Mouse (Mus musculus) E14TG2a.4 (cell line): ENCODE measurements around the gene Ak2.

Source experiments
- H3K27me3 ChIP-seq: 2 replicates; pipeline ENCODE4 v1.6.1; 2014; ENCODE audit warnings: low read length, control low read depth; ENCODE audit not compliant: insufficient read depth
- H3K36me3 ChIP-seq: 2 replicates; pipeline ENCODE4 v1.6.1; 2014; ENCODE audit warnings: low read length, control low read depth; ENCODE audit not compliant: insufficient read depth
- H3K4me1 ChIP-seq: replicated peaks from 2 replicates; pipeline ENCODE4 v1.6.1; 2014; ENCODE audit warnings: low read depth, low read length, control low read depth
- H3K4me3 ChIP-seq: replicated peaks from 2 replicates; pipeline ENCODE4 v1.5.1; 2014; ENCODE audit warnings: mild to moderate bottlenecking, low read length
- H3K9me3 ChIP-seq: 2 replicates; pipeline ENCODE4 v1.6.1; 2014; ENCODE audit warnings: low read length, control low read depth
- CTCF ChIP-seq: conservative IDR thresholded peaks from 2 replicates; pipeline ENCODE4 v1.5.1; 2014; ENCODE audit warnings: low read length
- NANOG ChIP-seq: IDR thresholded peaks from 2 replicates; pipeline ENCODE4 v1.6.1; 2014; ENCODE audit warnings: borderline replicate concordance, low read length, mixed read lengths
- POU5F1 ChIP-seq: IDR thresholded peaks from 2 replicates; pipeline ENCODE4 v1.6.1; 2014; ENCODE audit warnings: low read length, borderline replicate concordance

The Ak2 gene

DNA sequence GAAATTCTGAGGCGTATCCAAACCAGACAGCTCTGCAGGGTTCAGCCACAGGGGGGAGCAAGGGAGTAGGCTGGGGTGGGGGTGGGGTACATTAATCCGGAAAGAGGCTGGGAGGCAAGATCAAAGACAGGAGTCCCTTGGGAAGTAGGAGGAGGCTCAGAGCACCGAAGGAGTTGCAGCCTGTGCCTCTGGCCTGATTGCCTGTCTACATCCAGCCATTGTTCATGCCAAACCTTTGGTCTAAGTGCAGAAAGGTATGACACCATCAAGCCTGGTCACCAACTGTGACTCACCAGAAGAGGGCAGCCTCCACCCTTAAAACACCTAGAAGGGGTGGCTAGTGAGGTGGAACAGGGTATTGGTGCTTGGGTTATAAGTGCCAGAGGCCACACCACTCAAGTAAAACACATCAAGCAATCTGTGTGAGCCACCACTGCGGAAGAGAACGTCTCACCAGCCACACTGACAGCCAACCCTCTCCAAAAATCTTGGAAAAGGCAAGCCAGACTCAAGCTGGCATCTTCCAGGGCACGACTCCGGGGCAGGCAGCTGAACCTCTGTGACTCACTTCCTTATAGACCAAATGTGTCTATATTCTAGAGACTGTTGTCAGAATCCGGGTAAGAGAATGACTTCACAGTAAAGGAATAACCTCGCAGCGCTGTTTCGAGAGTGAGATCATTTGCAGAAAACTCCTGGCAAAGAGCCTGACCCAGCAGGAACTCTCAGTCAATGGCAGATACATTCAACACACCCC, 34.4 kb upstream of the Ak2 start:
- Histone ChIP-seq H3K9me3 (no peaks in the 10 kb centered on the region), H3K27me3 (peaks cover 12% of the 10 kb centered on the region; the same call in 1 of the 2 replicates), H3K4me1 (peaks cover 56% of the 10 kb centered on the region), H3K4me3 (no peak overlapping the region), H3K36me3 (peaks cover 33% of the 10 kb centered on the region)
- TF ChIP-seq POU5F1 (no peak), NANOG (no peak), CTCF (peak; percentile 89)

DNA sequence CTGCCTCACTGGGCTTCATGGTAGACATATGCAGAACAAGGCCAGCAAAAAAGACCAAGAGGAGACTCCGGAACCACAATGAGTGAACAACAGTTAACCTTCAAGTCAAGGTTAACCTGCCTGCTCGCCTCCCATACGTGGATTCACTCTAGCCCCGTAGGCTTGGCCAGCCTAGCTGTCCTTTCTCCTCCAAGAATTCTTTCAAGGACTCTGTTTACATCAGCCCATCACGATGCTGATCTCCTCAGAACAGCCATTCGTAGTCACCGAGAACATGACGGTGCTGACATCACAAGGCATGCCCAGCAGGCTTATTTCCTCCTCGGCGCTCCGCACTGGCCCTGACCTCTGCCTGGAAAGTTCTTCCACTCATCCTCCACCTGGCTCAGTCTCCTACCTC, 33.6 kb upstream of the Ak2 start:
- peaks cover 61% of the 10 kb centered on the region for H3K4me1 ChIP-seq
- no peaks in the 10 kb centered on the region for H3K9me3 ChIP-seq
- 0 out of 2 replicates have a peak overlapping the region, but pooled peaks have one; percentile 10 for H3K4me3 ChIP-seq
- TF ChIP-seq NANOG (no peak), CTCF (no peak), POU5F1 (no peak)
- H3K27me3 ChIP-seq = peaks cover 12% of the 10 kb centered on the region; the same call in 1 of the 2 replicates
- H3K36me3 ChIP-seq = peaks cover 33% of the 10 kb centered on the region

DNA sequence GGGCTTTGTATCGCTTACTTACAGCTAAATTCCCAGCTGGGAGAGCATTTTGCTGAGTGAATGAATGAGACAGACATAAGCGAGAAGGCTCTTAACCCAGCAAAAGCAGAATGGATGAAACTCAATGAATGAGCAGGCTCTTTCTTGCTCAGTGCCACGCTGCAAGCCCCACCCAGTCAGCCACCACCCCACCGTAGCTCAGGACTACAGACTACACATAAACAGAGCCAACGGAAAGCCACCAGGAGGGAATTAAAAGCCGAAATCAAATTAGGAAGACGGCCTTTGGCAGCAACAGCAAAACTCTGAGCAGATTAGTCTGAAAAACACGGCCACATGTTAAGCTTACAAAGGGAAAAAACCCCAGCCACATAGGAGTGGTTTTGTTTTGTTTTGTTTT, 32.9 kb upstream of the Ak2 start:
- no peaks in the 10 kb centered on the region for H3K9me3 ChIP-seq
- H3K4me3 ChIP-seq = no peak overlapping the region
- TF ChIP-seq CTCF (no peak), NANOG (no peak), POU5F1 (no peak)
- peaks cover 12% of the 10 kb centered on the region; the same call in 1 of the 2 replicates for H3K27me3 ChIP-seq
- H3K36me3 ChIP-seq = peaks cover 29% of the 10 kb centered on the region
- peaks cover 56% of the 10 kb centered on the region for H3K4me1 ChIP-seq

DNA sequence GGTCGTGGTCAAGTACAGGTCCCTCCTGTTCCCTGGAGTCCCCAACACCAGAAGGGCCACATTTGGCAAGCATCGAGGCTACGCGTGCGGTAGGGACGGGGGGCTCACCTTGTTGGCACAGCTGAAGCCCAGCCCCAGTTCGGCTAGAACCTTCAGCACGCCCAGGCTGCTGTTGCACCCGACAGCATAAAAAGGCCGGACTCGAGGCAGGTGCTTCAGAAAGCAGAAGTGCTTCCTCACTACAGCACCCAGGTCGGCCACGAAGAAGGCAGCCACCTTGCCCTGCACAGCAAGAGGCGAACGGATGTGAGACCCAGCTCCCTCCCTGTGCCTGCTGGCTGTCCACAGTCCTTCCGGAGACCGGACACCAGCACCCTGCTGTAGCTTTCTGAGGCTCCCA, 32.1 kb upstream of the Ak2 start:
- TF ChIP-seq POU5F1 = no peak
- peaks cover 60% of the 10 kb centered on the region for H3K4me1 ChIP-seq
- no peaks in the 10 kb centered on the region for H3K9me3 ChIP-seq
- H3K36me3 ChIP-seq = peaks cover 27% of the 10 kb centered on the region
- H3K27me3 ChIP-seq = peaks cover 18% of the 10 kb centered on the region
- H3K4me3 ChIP-seq = no peak overlapping the region

- TF ChIP-seq POU5F1 = no peak
- no peak for TF ChIP-seq CTCF
- no peak for TF ChIP-seq NANOG
- Histone ChIP-seq H3K36me3 (peaks cover 16% of the 10 kb centered on the region), H3K4me1 (peaks cover 62% of the 10 kb centered on the region), H3K4me3 (peak overlapping the region; percentile 89), H3K27me3 (peaks cover 22% of the 10 kb centered on the region), H3K9me3 (no peaks in the 10 kb centered on the region)
Measured at GRCm38 (mm10) chr4:128961301-128962028, 30.3 kb upstream of the Ak2 start.

GRCm38 (mm10) chr4:128962029-128962925, 29.5 kb upstream of the Ak2 start, which contains the start of gene Azin2:
Gene Azin2 (minus strand): TSS chr4:128962442.
- TF ChIP-seq NANOG (no peak), POU5F1 (no peak), CTCF (no peak)
- Histone ChIP-seq H3K4me3 (peak within 1 kb of the TSS; percentile 89), H3K27me3 (peaks cover 26% of the 10 kb centered on the region), H3K36me3 (peaks cover 16% of the 10 kb centered on the region), H3K4me1 (peaks cover 58% of the 10 kb centered on the region), H3K9me3 (no peaks in the 10 kb centered on the region)

DNA sequence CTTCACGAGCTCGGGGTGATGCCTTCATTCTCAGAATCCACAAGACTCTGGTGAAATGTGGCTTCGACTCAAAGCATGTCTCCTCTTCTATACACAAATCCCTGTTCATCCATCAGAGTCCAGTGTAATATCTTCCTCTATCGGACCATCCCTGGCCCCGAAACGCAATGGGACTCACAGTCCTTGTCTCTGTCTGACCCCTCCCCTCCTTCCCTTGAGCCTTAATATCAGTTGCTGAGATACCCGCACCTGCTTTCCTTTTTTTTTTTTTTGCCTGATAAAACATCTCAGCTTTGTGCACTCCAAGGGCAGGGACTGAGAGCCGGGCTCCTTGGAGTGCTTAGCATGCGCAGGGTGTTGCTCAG, 28.9 kb upstream of the Ak2 start:
- TF ChIP-seq CTCF = no peak
- TF ChIP-seq POU5F1 = no peak
- TF ChIP-seq NANOG = no peak
- peaks cover 16% of the 10 kb centered on the region for H3K36me3 ChIP-seq

GRCm38 (mm10) chr4:128966751-128967150, 25.0 kb upstream of the Ak2 start:
- Histone ChIP-seq H3K4me1 (peaks cover 43% of the 10 kb centered on the region), H3K27me3 (peaks cover 14% of the 10 kb centered on the region), H3K36me3 (no peaks in the 10 kb centered on the region), H3K4me3 (no peak overlapping the region), H3K9me3 (peaks cover 6% of the 10 kb centered on the region)
- TF ChIP-seq POU5F1 (no peak), CTCF (no peak)

More for the DNA sequence above, 28.9 kb upstream of the Ak2 start:
- Histone ChIP-seq H3K4me1 (peaks cover 52% of the 10 kb centered on the region), H3K9me3 (no peaks in the 10 kb centered on the region), H3K27me3 (peaks cover 26% of the 10 kb centered on the region), H3K4me3 (peak overlapping the region; percentile 89)
